Mouse (Mus musculus) neural tube, embryonic 13.5 days (tissue): ENCODE measurements around the gene Bdh2. TPM values are rescaled to one million over a fixed set of nuclear protein-coding genes. Genes with fewer than 3 reads are reported as not detected.

ENCODE experiments used
- ATAC-seq: fragments of 200-750 bp; cut with Nextera tagmentation; 2 replicates; pipeline ENCODE4 v1.8.0; 2017; ENCODE audit warnings: low read depth, mild to moderate bottlenecking, moderate TSS enrichment, moderate library complexity
- H3K27ac ChIP-seq: fragments of 300-500 bp; sonication (generic); replicated peaks from 2 replicates; pipeline ENCODE4 v1.5.1; 2015; ENCODE audit warnings: moderate library complexity, mild to moderate bottlenecking, inconsistent platforms
- H3K27me3 ChIP-seq: fragments of 300-500 bp; sonication (generic); 2 replicates; pipeline ENCODE4 v1.6.1; 2015; ENCODE audit warnings: mild to moderate bottlenecking, inconsistent platforms
- H3K36me3 ChIP-seq: fragments of 300-500 bp; sonication (generic); 2 replicates; pipeline ENCODE4 v1.6.1; 2015; ENCODE audit warnings: mild to moderate bottlenecking, inconsistent platforms
- H3K4me1 ChIP-seq: fragments of 300-500 bp; sonication (generic); replicated peaks from 2 replicates; pipeline ENCODE4 v1.6.1; 2015; ENCODE audit warnings: inconsistent platforms
- H3K4me2 ChIP-seq: fragments of 300-500 bp; sonication (generic); 2 replicates; pipeline ENCODE4 v1.6.1; 2015; ENCODE audit warnings: inconsistent platforms, mild to moderate bottlenecking, moderate library complexity
- H3K4me3 ChIP-seq: fragments of 300-500 bp; sonication (generic); 2 replicates; pipeline ENCODE4 v1.5.1; 2015; ENCODE audit warnings: mild to moderate bottlenecking, inconsistent platforms
- H3K9ac ChIP-seq: fragments of 300-500 bp; sonication (generic); 2 replicates; pipeline ENCODE4 v1.6.1; 2015; ENCODE audit warnings: moderate library complexity, mild to moderate bottlenecking, inconsistent platforms
- H3K9me3 ChIP-seq: fragments of 300-500 bp; sonication (generic); 2 replicates; pipeline ENCODE4 v1.6.1; 2016; ENCODE audit warnings: inconsistent platforms
- WGBS: fragments of 180-500 bp; shearing (Covaris S2); methylation state at CpG from one replicate; pipeline ENCODE4 v1.1.7; 2015; 5-methylcytosine and 5-hydroxymethylcytosine counted together
- polyA plus RNA-seq: library from polyadenylated mRNA; unstranded; fragments of >200 nt; fragmentation: Nextera tagmentation; extraction: Ambion mirVana; gene quantifications from 2 replicates; pipeline ENCODE4 v1.2.1, GENCODE M21; 2015

Bdh2 gene
- polyA plus RNA-seq, 1 experiment from 2014 or later, result 3.5 TPM

DNA sequence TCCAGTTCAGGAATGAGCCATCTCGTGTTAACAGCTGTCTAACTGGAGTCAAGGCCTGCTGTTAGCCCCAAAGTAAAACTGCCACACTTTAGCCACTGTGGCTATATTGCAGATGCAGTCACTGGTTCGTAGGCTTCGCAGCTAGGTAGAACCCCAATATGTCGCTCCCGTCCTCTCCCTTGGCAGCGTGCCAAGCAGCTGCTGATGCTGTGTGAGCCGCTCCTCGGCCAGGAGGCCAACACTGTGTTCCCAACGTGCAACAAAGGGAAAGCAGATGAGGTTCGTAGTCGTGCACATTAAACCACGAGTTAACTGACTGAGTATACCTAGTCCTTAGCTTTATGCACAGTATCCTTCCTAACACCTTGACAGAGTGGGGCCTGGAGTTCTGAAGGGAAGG, 8.4 kb upstream of the Bdh2 start:
- H3K36me3 ChIP-seq, result 0 out of 2 replicates have a peak, but pooled peaks cover 5% of the 10 kb centered on the region
- WGBS, result 75% methylated on average over 12 of the region's 12 CpGs
- no peak overlapping the region for H3K9ac ChIP-seq
- no peaks in the 10 kb centered on the region for H3K27me3 ChIP-seq
- H3K27ac ChIP-seq, result no peak overlapping the region
- no peaks in the 10 kb centered on the region for H3K9me3 ChIP-seq
- no peak overlapping the region for H3K4me3 ChIP-seq
- no peak overlapping the region for H3K4me2 ChIP-seq
- no peak for ATAC-seq
- H3K4me1 ChIP-seq, result no peaks in the 10 kb centered on the region

- H3K4me2 ChIP-seq, result no peak overlapping the region
- H3K36me3 ChIP-seq, result 0 out of 2 replicates have a peak, but pooled peaks cover 5% of the 10 kb centered on the region
- H3K9me3 ChIP-seq, result no peaks in the 10 kb centered on the region
- no peak overlapping the region for H3K9ac ChIP-seq
- no peak overlapping the region for H3K27ac ChIP-seq
- no peaks in the 10 kb centered on the region for H3K27me3 ChIP-seq
- no peak overlapping the region for H3K4me3 ChIP-seq
- ATAC-seq, result no peak
- no peaks in the 10 kb centered on the region for H3K4me1 ChIP-seq
- 90% methylated on average over 13 of the region's 13 CpGs for WGBS
Measured at GRCm38 (mm10) chr3:135273047-135273446, 8.0 kb upstream of the Bdh2 start.

GRCm38 (mm10) chr3:135280160-135280559, 861 bp upstream of the Bdh2 start:
- Histone ChIP-seq H3K36me3 (no peaks in the 10 kb centered on the region), H3K9me3 (no peaks in the 10 kb centered on the region), H3K27me3 (no peaks in the 10 kb centered on the region), H3K27ac (no peak overlapping the region), H3K4me1 (0 out of 2 replicates have a peak, but pooled peaks cover 8% of the 10 kb centered on the region), H3K4me2 (no peak overlapping the region), H3K9ac (peak overlapping the region; percentile 49; the same call in 1 of the 2 replicates), H3K4me3 (no peak overlapping the region)
- 77% methylated on average over 4 of the region's 4 CpGs for WGBS
- ATAC-seq, result no peak; the same call in 1 of the 2 replicates

DNA sequence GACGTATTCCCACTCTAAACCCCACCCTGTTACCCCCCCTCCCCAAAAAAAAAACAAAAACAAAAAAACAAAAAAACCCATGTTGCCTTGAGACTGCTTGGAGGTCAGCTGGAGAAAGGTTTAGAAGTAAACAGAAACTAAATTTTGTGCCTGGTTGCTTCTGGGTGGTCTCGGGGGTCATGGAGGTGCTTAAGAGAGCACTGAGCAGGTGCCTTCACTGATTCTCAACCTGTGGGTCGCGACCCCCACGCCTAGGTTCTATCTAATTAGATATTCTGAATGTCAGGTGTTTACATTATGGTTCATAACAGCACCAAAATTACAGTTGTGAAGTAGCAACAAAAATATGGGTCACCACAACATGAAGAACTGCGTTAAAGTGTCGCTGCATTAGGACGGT, 680 bp downstream of the Bdh2 start:
- 0 out of 2 replicates have a peak, but pooled peaks cover 8% of the 10 kb centered on the region for H3K4me1 ChIP-seq
- 85% methylated on average over 8 of the region's 8 CpGs for WGBS

GRCm38 (mm10) chr3:135285256-135285655, 4.2 kb downstream of the Bdh2 start:
- Histone ChIP-seq H3K4me3 (no peak overlapping the region), H3K9me3 (no peaks in the 10 kb centered on the region), H3K4me2 (no peak overlapping the region), H3K9ac (no peak overlapping the region), H3K27ac (no peak overlapping the region), H3K27me3 (no peaks in the 10 kb centered on the region), H3K36me3 (no peaks in the 10 kb centered on the region), H3K4me1 (0 out of 2 replicates have a peak, but pooled peaks cover 7% of the 10 kb centered on the region)
- ATAC-seq, result no peak
- 89% methylated on average over 11 of the region's 11 CpGs for WGBS

More for the DNA sequence above, 680 bp downstream of the Bdh2 start:
- Histone ChIP-seq H3K4me3 (no peak overlapping the region), H3K9me3 (no peaks in the 10 kb centered on the region), H3K27me3 (no peaks in the 10 kb centered on the region), H3K4me2 (no peak overlapping the region), H3K9ac (no peak overlapping the region), H3K27ac (no peak overlapping the region), H3K36me3 (no peaks in the 10 kb centered on the region)
- ATAC-seq, result no peak

- H3K9ac ChIP-seq, result no peak overlapping the region
- no peak overlapping the region for H3K4me2 ChIP-seq
- 0 out of 2 replicates have a peak, but pooled peaks cover 1% of the 10 kb centered on the region for H3K4me1 ChIP-seq
- H3K36me3 ChIP-seq, result no peaks in the 10 kb centered on the region
- H3K9me3 ChIP-seq, result no peaks in the 10 kb centered on the region
- H3K27ac ChIP-seq, result no peak overlapping the region
- no peak for ATAC-seq
- H3K27me3 ChIP-seq, result no peaks in the 10 kb centered on the region
- no peak overlapping the region for H3K4me3 ChIP-seq
- WGBS, result 85% methylated on average over 3 of the region's 3 CpGs
Measured at GRCm38 (mm10) chr3:135285807-135286206, 4.8 kb downstream of the Bdh2 start.

DNA sequence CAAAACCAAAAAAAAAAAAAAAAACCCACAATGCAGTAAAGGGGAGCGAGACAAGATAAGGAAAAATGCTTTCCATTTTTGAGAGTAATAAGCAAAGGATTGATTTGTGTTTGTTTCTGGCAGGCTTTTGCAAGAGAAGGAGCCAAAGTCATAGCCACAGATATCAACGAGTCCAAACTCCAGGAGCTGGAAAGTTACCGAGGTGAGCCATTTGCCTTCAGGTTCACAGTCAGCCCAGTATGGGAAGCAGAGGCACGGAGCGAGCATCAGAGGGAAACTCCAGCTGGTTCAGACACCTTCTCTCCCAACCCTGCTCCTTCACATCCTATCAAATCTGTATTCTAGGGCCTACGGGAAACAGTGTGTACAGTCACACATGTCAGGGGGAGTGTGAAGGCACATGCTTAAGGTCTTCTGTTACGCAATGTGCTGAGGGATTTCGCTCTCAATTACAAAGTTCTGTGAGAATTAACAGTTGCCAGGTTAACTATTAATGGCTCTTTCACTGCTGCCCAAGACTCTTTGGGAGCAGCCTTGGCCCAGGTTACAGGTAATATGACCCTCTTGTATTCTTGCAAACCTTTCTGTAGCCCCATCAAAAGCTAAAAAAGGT, 7.2 kb downstream of the Bdh2 start:
- Histone ChIP-seq H3K4me1 (no peaks in the 10 kb centered on the region), H3K4me3 (no peak overlapping the region), H3K9me3 (no peaks in the 10 kb centered on the region), H3K36me3 (no peaks in the 10 kb centered on the region), H3K27me3 (no peaks in the 10 kb centered on the region), H3K27ac (no peak overlapping the region), H3K4me2 (no peak overlapping the region), H3K9ac (no peak overlapping the region)
- no peak for ATAC-seq
- WGBS, result 87% methylated on average over 8 of the region's 8 CpGs

DNA sequence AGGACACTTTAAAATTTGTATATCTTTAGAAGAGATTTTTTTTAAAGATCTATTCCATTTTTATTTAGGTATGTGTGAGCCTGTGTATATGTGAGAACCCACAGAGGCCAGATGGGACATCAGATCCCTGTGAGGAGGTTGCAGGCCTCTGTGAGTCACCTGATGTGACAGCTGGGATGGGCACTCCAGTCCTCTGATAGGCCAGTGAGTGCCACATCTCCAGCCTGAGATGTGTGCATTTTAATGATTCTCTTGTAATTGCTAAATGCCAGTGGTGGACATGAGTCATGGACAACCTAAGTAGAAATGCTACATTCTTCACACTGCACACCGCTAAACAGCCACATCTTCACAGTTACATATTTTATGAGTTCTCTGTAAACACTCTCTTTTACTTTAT, 8.1 kb downstream of the Bdh2 start:
- ATAC-seq, result no peak
- 81% methylated on average over 1 of the region's 1 CpGs for WGBS

GRCm38 (mm10) chr3:135290249-135290894, 9.4 kb downstream of the Bdh2 start:
- H3K4me2 ChIP-seq, result no peak overlapping the region
- H3K4me3 ChIP-seq, result no peak overlapping the region
- H3K9ac ChIP-seq, result no peak overlapping the region
- H3K27ac ChIP-seq, result no peak overlapping the region
- no peaks in the 10 kb centered on the region for H3K27me3 ChIP-seq
- no peaks in the 10 kb centered on the region for H3K4me1 ChIP-seq
- ATAC-seq, result peak; percentile 80
- no peaks in the 10 kb centered on the region for H3K36me3 ChIP-seq
- no peaks in the 10 kb centered on the region for H3K9me3 ChIP-seq
- WGBS, result 100% methylated on average over 7 of the region's 7 CpGs

More for the DNA sequence above, 8.1 kb downstream of the Bdh2 start:
- no peaks in the 10 kb centered on the region for H3K36me3 ChIP-seq
- H3K9ac ChIP-seq, result no peak overlapping the region
- H3K27ac ChIP-seq, result no peak overlapping the region
- no peaks in the 10 kb centered on the region for H3K9me3 ChIP-seq
- no peak overlapping the region for H3K4me3 ChIP-seq
- no peaks in the 10 kb centered on the region for H3K4me1 ChIP-seq
- H3K4me2 ChIP-seq, result no peak overlapping the region
- no peaks in the 10 kb centered on the region for H3K27me3 ChIP-seq

DNA sequence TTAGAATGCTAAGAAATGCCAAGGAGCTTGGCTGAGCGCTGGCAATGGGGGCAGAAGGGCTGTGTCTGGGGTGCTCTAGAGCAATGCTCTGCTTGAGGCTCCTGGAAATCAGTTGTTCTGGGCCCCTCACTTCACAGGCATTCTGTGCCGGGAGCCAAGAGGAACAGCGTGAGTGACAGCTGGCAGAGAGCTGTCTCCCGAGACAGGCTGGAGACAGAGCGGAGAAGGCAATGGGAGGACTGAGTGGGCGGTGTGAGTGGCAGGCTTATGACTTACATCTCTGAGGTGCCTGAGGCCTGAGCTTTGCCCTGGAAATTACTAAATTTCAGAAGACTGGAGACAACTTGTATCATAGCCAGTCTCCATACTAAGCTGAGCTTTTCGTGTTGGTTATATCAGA, 12.7 kb downstream of the Bdh2 start:
- WGBS, result 62% methylated on average over 7 of the region's 7 CpGs
- no peak overlapping the region for H3K4me3 ChIP-seq

DNA sequence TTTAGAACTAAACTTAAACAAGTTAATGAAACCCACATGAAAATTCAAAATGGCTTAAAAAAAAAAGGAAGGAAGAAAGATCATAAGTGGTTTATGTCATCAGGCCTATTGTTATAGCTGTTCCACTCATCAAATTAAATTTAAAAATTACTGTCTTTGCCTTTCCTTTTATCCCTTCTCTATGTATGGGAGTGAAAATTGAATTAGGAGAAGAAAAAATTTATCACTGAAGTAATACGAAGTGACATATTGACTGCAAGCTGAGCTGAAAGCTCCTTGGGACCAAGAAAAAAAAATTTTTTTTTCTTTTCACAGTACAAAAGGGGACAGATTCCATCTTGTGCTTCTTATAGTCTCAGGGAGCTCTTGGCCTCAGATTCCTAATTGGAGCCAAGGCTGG, 14.5 kb downstream of the Bdh2 start:
- H3K27me3 ChIP-seq, result no peaks in the 10 kb centered on the region
- no peaks in the 10 kb centered on the region for H3K9me3 ChIP-seq
- H3K4me3 ChIP-seq, result no peak overlapping the region
- H3K4me1 ChIP-seq, result no peaks in the 10 kb centered on the region
- no peak overlapping the region for H3K4me2 ChIP-seq
- H3K9ac ChIP-seq, result no peak overlapping the region
- no peaks in the 10 kb centered on the region for H3K36me3 ChIP-seq
- H3K27ac ChIP-seq, result no peak overlapping the region
- no peak for ATAC-seq
- WGBS, result 84% methylated on average over 1 of the region's 1 CpGs

More for the DNA sequence above, 12.7 kb downstream of the Bdh2 start:
- Histone ChIP-seq H3K9me3 (no peaks in the 10 kb centered on the region), H3K27ac (no peak overlapping the region), H3K4me1 (no peaks in the 10 kb centered on the region), H3K36me3 (no peaks in the 10 kb centered on the region), H3K9ac (no peak overlapping the region), H3K27me3 (no peaks in the 10 kb centered on the region), H3K4me2 (no peak overlapping the region)
- ATAC-seq, result no peak

DNA sequence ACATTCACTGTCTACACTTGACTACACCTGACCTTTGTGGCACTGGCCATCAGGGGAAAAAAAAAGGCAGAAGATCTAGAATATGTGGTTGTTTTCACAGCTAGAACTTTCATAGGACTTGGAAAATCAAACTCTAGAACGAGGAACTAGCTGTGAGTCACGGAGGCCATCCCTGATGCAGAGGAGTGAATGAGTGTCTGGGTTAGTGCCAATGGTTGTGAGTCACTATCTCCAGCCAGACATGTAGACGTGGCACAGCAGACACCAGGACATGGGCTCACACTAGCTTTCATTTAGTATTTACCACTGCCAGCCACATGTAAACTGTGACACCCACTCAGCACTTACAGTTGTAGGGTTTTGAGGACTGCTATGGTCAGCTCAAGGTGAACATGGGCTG, 17.5 kb downstream of the Bdh2 start:
- no peak overlapping the region for H3K9ac ChIP-seq

More for the DNA sequence above, 17.5 kb downstream of the Bdh2 start:
- no peaks in the 10 kb centered on the region for H3K9me3 ChIP-seq
- H3K4me1 ChIP-seq, result no peaks in the 10 kb centered on the region
- H3K4me2 ChIP-seq, result no peak overlapping the region
- no peak overlapping the region for H3K4me3 ChIP-seq
- no peaks in the 10 kb centered on the region for H3K36me3 ChIP-seq
- WGBS, result 87% methylated on average over 3 of the region's 3 CpGs
- ATAC-seq, result no peak
- H3K27me3 ChIP-seq, result no peaks in the 10 kb centered on the region
- no peak overlapping the region for H3K27ac ChIP-seq
